ENCODE assay signal across 22 mouse cellular contexts in genomic region chr1:23721036-23721435, GRCm38 (mm10). TPM values are rescaled to one million over a fixed set of nuclear protein-coding genes. Genes with fewer than 3 reads are reported as not detected.
DNase-seq lines count a peak whose midpoint lies in the region; ATAC-seq and TF ChIP-seq lines count a peak whose summit lies in the region.
"Had no signal": no experiment of that assay in that cellular context is flagged by ENCODE, and none has a peak within 500 bp of the region (broad histone marks: within the 10 kb centered on the region; RNA-seq: fewer than 3 reads in every experiment).

No protein-coding gene starts in this region.

- H3K4me2 ChIP-seq in liver, postnatal 0 days (ENCODE audit: low read depth, low read length): no peak overlapping the region
- H3K4me2 ChIP-seq: embryonic facial prominence, embryonic 15.5 days; forebrain, embryonic 15.5 days; hindbrain, embryonic 12.5 days had no signal

- H3K27ac ChIP-seq in liver, postnatal 0 days (ENCODE audit: low read depth): no peak overlapping the region
- no peak overlapping the region for H3K27ac ChIP-seq in heart, adult 2 months
- H3K27ac ChIP-seq: embryonic facial prominence, embryonic 15.5 days; forebrain, embryonic 15.5 days; heart, embryonic 10.5 days; hindbrain, embryonic 12.5 days had no signal

- TF ChIP-seq CTCF in liver, postnatal 0 days (IDR thresholded peaks at IDR 0.05; ENCODE audit: low read depth): no peak
- TF ChIP-seq CTCF in heart, adult 2 months (IDR thresholded peaks at IDR 0.05): no peak

- H3K36me3 ChIP-seq in liver, postnatal 0 days (replicated peaks; ENCODE audit: insufficient read depth, low read length): no peaks in the 10 kb centered on the region
- H3K36me3 ChIP-seq in heart, adult 2 months (ENCODE audit: control insufficient read depth, insufficient read depth, low read length): no peaks in the 10 kb centered on the region
- H3K36me3 ChIP-seq: embryonic facial prominence, embryonic 15.5 days; forebrain, embryonic 15.5 days; heart, embryonic 10.5 days; hindbrain, embryonic 12.5 days had no signal

- intact Hi-C loops in heart, adult 2 months (cut with DNase I): no loop called here

- TF ChIP-seq POLR2A in heart, adult 2 months (IDR thresholded peaks at IDR 0.05; ENCODE audit: insufficient read depth, low read depth, low read length): no peak

- H3K9me3 ChIP-seq in liver, postnatal 0 days (ENCODE audit: low read length): no peaks in the 10 kb centered on the region
- H3K9me3 ChIP-seq: embryonic facial prominence, embryonic 15.5 days; forebrain, embryonic 15.5 days; heart, embryonic 10.5 days; hindbrain, embryonic 12.5 days had no signal

- no peaks in the 10 kb centered on the region for H3K4me1 ChIP-seq in liver, postnatal 0 days (ENCODE audit: insufficient read depth)
- no peaks in the 10 kb centered on the region for H3K4me1 ChIP-seq in heart, adult 2 months (ENCODE audit: control insufficient read depth, insufficient read depth, low read length)
- H3K4me1 ChIP-seq: embryonic facial prominence, embryonic 15.5 days; heart, embryonic 10.5 days; hindbrain, embryonic 12.5 days had no signal

- no peaks in the 10 kb centered on the region for H3K79me2 ChIP-seq in heart, adult 2 months (replicated peaks; ENCODE audit: control insufficient read depth, insufficient read depth, low read length)

- H3K9ac ChIP-seq in liver, postnatal 0 days (replicated peaks): no peak overlapping the region
- H3K9ac ChIP-seq in heart, adult 2 months (ENCODE audit: low read depth, low read length): no peak overlapping the region
- H3K9ac ChIP-seq: embryonic facial prominence, embryonic 15.5 days; forebrain, embryonic 15.5 days; hindbrain, embryonic 12.5 days had no signal

- ATAC-seq in liver, postnatal 0 days: peak; percentile 31; the same call in 1 of the 2 replicates
- ATAC-seq in neutrophil, adult 5-6 weeks (ENCODE audit: extremely low read depth, insufficient number of reproducible peaks, low FRiP score, poor library complexity, severe bottlenecking): peak; percentile 69
- ATAC-seq: hindbrain, embryonic 16.5 days had no signal

- no peaks in the 10 kb centered on the region for H3K27me3 ChIP-seq in liver, postnatal 0 days (ENCODE audit: insufficient read depth, low read length)
- no peaks in the 10 kb centered on the region for H3K27me3 ChIP-seq in heart, adult 2 months (ENCODE audit: control insufficient read depth, insufficient read depth, low read length)
- H3K27me3 ChIP-seq: embryonic facial prominence, embryonic 15.5 days; forebrain, embryonic 15.5 days; hindbrain, embryonic 12.5 days had no signal

- H3K4me3 ChIP-seq in liver, postnatal 0 days (ENCODE audit: low read depth, low read length): no peak overlapping the region
- H3K4me3 ChIP-seq in heart, adult 2 months: no peak overlapping the region
- H3K4me3 ChIP-seq: embryonic facial prominence, embryonic 15.5 days; erythroblast, embryonic 14.5 days; forebrain, embryonic 15.5 days; heart, embryonic 10.5 days; hindbrain, embryonic 12.5 days had no signal

- no peak for TF ChIP-seq EP300 in liver, postnatal 0 days (IDR thresholded peaks at IDR 0.05; ENCODE audit: low read depth)
- TF ChIP-seq EP300 in heart, adult 2 months (IDR thresholded peaks at IDR 0.05; ENCODE audit: insufficient read depth, low read depth, low read length): no peak

- 60% methylated on average over 2 of the region's 2 CpGs for WGBS in liver, postnatal 0 days (ENCODE audit: insufficient replicate concordance)
- WGBS in heart, adult 2 months: 75% methylated on average over 2 of the region's 2 CpGs

- no peak for DNase-seq in liver, postnatal 0 days
- DNase-seq in liver: no peak
- peak; percentile 8 to 10 for DNase-seq in spleen, postnatal 14 days (ENCODE audit: low spot score in 2 of 2)
- DNase-seq in testis, postnatal 14 days (ENCODE audit: low spot score): no peak
- DNase-seq in kidney, postnatal 4 days: no peak
- no peak for DNase-seq in heart, adult 2 months
- DNase-seq: adrenal gland, adult 2 months; adrenal gland, postnatal 25 days; cerebellum, adult 2 months; cerebellum, postnatal 10 days; embryo, embryonic 11 days; gastrocnemius, postnatal 36 days; heart, postnatal 10 days; heart, postnatal 4 days had no signal

RNA-seq across cellular contexts. Expression of gene B3gat2, which starts 40.5 kb away (rescaled TPM):
- 0.07 and 0.12 TPM in 2 replicates for polyA plus RNA-seq in liver, postnatal 0 days (2015; fragmentation: Nextera tagmentation; extraction: Ambion mirVana)
- total RNA-seq in neutrophil, adult 5-6 weeks (2017): 0.47 and 0.74 TPM in 2 replicates
- total RNA-seq in heart, adult 2 months (2021): not detected
- not detected in 2 replicates for polyA plus RNA-seq in heart, adult 2 months (2012; rRNA removed)
- total RNA-seq: adrenal gland, adult 2 months; adrenal gland, postnatal 25 days; gastrocnemius, adult 8-10 months; gastrocnemius, postnatal 36 days; heart, postnatal 10 days; heart, postnatal 4 days had no signal
- polyA plus RNA-seq: adrenal gland, adult 2 months had no signal

Comparison
In these comparisons a context has a peak if more than half of its experiments do, and no peak if none do; other contexts are left out.
1. DNase-seq: peak in spleen, postnatal 14 days (2 of 2); none in liver, postnatal 0 days (single experiment), liver (single experiment), testis, postnatal 14 days (single experiment), kidney, postnatal 4 days (0 of 2) and heart, adult 2 months (0 of 2).